Mouse (Mus musculus) limb, embryonic 13.5 days (tissue): ENCODE measurements around the gene Hoxd13. TPM values are rescaled to one million over a fixed set of nuclear protein-coding genes. Genes with fewer than 3 reads are reported as not detected.

Experiments
- ATAC-seq: fragments of 200-750 bp; cut with Nextera tagmentation; 2 replicates; pipeline ENCODE4 v1.8.0; 2017; ENCODE audit warnings: low read depth, moderate number of reproducible peaks, moderate TSS enrichment; ENCODE audit not compliant: low FRiP score
- H3K27ac ChIP-seq: fragments of 300-500 bp; sonication (generic); 2 replicates; pipeline ENCODE4 v1.5.1; 2015; ENCODE audit warnings: inconsistent platforms, mild to moderate bottlenecking, moderate library complexity
- H3K27me3 ChIP-seq: fragments of 300-500 bp; sonication (generic); 2 replicates; pipeline ENCODE4 v1.6.1; 2015; ENCODE audit warnings: mild to moderate bottlenecking, inconsistent platforms
- H3K36me3 ChIP-seq: fragments of 300-500 bp; sonication (generic); 2 replicates; pipeline ENCODE4 v1.6.1; 2015; ENCODE audit warnings: inconsistent platforms, mild to moderate bottlenecking, moderate library complexity
- H3K4me1 ChIP-seq: fragments of 300-500 bp; sonication (generic); 2 replicates; pipeline ENCODE4 v1.6.1; 2015; ENCODE audit warnings: inconsistent platforms
- H3K4me2 ChIP-seq: fragments of 300-500 bp; sonication (generic); replicated peaks from 2 replicates; pipeline ENCODE4 v1.6.1; 2015; ENCODE audit warnings: inconsistent platforms, mild to moderate bottlenecking, moderate library complexity
- H3K4me3 ChIP-seq: fragments of 300-500 bp; sonication (generic); 2 replicates; pipeline ENCODE4 v1.5.1; 2015; ENCODE audit warnings: moderate library complexity, mild to moderate bottlenecking, inconsistent platforms
- H3K9ac ChIP-seq: fragments of 300-500 bp; sonication (generic); 2 replicates; pipeline ENCODE4 v1.6.1; 2015; ENCODE audit warnings: mild to moderate bottlenecking, inconsistent platforms
- H3K9me3 ChIP-seq: fragments of 300-500 bp; sonication (generic); 2 replicates; pipeline ENCODE4 v1.6.1; 2016; ENCODE audit warnings: inconsistent platforms
- WGBS: fragments of 180-500 bp; shearing (Covaris S2); methylation state at CpG from one replicate; pipeline ENCODE4 v1.1.7; 2015; 5-methylcytosine and 5-hydroxymethylcytosine counted together
- polyA plus RNA-seq: library from polyadenylated mRNA; unstranded; fragments of >200 nt; fragmentation: Nextera tagmentation; extraction: Ambion mirVana; gene quantifications from 2 replicates; pipeline ENCODE4 v1.2.1, GENCODE M21; 2015

The Hoxd13 gene
- polyA plus RNA-seq, 1 experiment from 2014 or later, result 48.5 TPM

DNA sequence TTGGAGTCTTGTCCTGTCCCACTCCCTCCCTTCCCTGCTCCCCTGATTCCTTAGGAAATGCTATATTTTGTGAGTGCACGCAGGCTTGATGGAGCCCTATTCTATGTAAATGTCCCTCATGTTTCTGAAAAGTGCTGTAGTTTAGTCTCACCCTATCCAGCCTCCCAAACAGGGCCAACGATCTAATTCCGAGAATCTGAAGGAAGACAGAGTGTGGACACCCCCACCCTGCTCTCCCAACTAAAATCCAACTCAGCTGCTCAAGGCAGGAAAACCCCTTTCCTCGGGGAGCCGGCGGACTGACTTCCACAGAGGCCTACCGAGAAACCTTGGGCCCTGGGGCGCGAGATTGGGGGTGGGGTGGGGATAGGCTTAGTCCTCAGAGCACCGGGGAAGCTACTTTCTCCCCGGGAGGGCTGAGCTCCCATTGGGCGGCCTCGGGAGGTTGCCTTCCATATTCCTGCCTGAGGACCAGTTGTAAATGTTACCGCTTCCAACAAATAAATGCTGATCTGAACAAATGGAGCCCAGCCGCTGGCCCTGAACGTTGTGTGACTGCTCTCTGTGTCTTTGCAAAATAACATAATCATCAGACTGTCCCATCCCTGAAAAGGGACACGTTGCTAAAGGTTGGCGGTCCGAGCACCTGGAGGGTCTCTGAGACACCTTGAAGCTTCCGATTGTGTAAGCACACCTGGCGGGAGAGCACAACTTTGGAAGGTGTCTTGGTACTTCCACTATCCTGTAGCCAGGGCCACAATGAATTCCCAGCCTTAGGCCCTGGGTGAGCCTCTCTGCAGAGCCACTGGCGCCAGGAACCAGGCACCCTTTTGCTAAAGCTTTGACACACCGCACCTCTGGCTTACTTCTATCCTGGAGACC lies 31.8 kb downstream of the Hoxd13 start:
- H3K27ac ChIP-seq, result peak overlapping the region; percentile 10; the same call in 1 of the 2 replicates
- peaks cover 64% of the 10 kb centered on the region for H3K4me1 ChIP-seq
- peak overlapping the region; percentile 91 for H3K4me2 ChIP-seq
- H3K36me3 ChIP-seq, result no peaks in the 10 kb centered on the region
- peaks cover 76% of the 10 kb centered on the region for H3K27me3 ChIP-seq
- H3K9ac ChIP-seq, result peak overlapping the region; percentile 90
- WGBS, result 16% methylated on average over 23 of the region's 23 CpGs
- no peak for ATAC-seq
- H3K9me3 ChIP-seq, result no peaks in the 10 kb centered on the region
- peak overlapping the region; percentile 60 for H3K4me3 ChIP-seq

DNA sequence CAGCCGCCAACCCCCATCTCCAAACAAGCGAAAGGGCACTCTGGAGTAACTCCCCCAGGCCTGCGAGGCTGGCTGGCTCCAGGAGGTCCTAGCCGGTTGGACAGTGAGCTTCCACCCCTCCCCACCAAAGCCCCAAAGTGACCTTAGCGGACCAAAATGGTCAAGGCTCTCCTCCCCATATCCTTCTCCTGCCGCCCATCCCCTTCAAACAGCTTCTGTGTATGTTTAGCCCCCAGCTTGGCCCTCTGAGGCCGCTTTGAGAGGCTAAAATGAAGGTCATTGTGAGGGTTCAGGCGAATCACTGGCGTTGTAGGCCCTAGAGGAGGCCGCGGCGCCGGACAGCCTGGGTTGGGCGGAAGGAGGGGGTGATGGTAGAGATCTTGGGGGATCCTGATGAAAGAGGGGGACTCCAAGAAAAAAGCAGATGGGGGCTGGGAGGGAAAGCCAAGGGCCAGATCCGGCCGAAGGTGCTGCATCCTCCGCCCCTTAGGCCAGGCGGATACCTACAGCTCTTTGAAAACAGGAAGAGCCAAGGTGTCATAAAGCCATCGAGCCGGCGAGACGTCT lies 32.5 kb downstream of the Hoxd13 start:
- H3K4me1 ChIP-seq, result peaks cover 59% of the 10 kb centered on the region
- H3K4me2 ChIP-seq, result peak overlapping the region; percentile 91
- no peaks in the 10 kb centered on the region for H3K36me3 ChIP-seq
- peak overlapping the region; percentile 60 for H3K4me3 ChIP-seq
- H3K27me3 ChIP-seq, result peaks cover 76% of the 10 kb centered on the region
- peak overlapping the region; percentile 90; the same call in 1 of the 2 replicates for H3K9ac ChIP-seq
- H3K27ac ChIP-seq, result peak overlapping the region; percentile 10; the same call in 1 of the 2 replicates
- ATAC-seq, result no peak
- 13% methylated on average over 22 of the region's 22 CpGs for WGBS
- no peaks in the 10 kb centered on the region for H3K9me3 ChIP-seq

DNA sequence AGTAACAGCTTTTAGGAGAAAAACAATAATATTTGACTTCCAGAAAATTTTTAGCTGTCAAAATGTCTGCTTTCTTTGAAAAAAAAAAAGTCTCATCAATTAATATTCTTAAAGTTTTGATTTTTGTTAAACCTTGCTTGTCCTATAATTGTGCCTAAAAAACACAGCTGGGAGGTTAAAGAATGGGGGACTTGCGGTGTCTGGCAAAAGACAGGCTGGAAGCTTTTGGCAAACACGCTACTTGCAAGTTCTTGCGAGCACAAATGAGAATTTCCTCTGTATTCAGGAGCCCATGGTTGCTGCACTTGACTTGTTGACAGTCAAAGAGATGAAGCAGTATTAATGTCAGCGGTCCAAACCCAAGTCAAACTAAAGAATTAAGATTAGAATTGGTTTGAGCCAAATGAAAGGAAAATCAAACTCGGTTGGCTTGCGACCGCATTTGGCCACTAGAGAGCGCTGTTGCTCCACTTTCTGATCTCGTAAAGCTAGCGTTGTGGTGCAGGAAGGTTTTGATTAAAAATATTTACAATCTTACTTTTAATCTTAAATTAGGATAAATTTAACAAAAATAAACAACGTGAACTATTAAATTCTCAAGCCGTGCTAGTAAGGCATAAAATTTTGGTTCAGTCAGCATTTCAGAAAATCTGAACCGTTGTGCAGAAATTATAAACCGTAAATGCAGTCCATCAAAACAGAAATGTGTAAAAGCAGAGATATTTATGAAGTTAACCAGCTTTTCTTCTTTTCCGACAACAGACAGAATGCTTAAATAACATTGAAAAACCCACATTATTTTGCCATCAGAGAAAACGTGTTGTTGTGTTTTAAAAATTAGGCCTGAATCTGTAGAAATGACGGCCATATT lies 34.1 kb downstream of the Hoxd13 start:
- H3K27me3 ChIP-seq, result peaks cover 76% of the 10 kb centered on the region
- peaks cover 47% of the 10 kb centered on the region for H3K4me1 ChIP-seq
- WGBS, result 8% methylated on average over 17 of the region's 17 CpGs
- no peaks in the 10 kb centered on the region for H3K9me3 ChIP-seq
- peak overlapping the region; percentile 43; the same call in 1 of the 2 replicates for H3K4me2 ChIP-seq
- no peak for ATAC-seq
- H3K4me3 ChIP-seq, result no peak overlapping the region
- no peak overlapping the region for H3K9ac ChIP-seq
- no peak overlapping the region for H3K27ac ChIP-seq
- no peaks in the 10 kb centered on the region for H3K36me3 ChIP-seq

DNA sequence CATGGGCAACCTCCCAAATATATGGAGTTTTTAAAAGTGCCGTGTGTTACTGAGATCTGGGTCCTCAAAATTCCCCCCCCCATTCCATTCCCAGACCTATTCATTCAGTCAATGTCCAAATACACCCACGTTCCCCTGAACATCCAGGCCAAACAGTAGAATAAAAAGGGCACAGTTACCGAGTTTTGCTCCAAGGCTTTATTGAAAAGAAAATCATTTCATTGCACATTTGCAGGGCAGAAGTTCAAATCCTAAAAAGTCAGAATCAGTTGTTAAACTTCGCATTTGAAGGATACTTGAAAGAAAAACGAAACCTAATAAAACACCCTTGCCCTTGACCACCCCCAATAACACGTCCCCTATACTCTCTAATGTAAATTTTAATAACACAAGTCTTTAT lies 34.7 kb downstream of the Hoxd13 start:
- no peak overlapping the region for H3K4me3 ChIP-seq
- no peak overlapping the region for H3K4me2 ChIP-seq
- H3K36me3 ChIP-seq, result no peaks in the 10 kb centered on the region
- no peaks in the 10 kb centered on the region for H3K9me3 ChIP-seq
- H3K9ac ChIP-seq, result no peak overlapping the region
- H3K4me1 ChIP-seq, result peaks cover 43% of the 10 kb centered on the region
- peaks cover 78% of the 10 kb centered on the region for H3K27me3 ChIP-seq
- WGBS, result 24% methylated on average over 6 of the region's 6 CpGs
- no peak overlapping the region for H3K27ac ChIP-seq
- no peak for ATAC-seq

DNA sequence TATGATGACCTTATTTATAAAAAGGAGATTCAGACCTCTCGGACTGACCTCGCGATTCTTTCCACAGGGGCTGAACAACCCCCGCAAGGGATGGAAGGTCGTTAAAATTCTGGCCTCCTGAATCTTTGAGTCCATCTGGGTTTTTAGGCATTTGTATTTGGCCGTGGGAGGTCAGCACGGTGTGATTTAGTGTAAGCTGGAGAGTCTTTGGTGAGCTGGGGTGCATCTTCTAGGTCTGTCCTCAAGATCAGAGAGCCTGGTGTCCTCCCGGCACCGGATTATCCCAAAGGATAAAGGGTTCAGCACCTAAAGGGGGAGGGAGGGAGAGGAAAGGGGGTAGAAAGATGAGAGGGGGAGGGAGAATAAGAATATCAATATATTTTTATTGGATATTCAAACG lies 35.2 kb downstream of the Hoxd13 start:
- peaks cover 43% of the 10 kb centered on the region for H3K4me1 ChIP-seq
- H3K9ac ChIP-seq, result no peak overlapping the region
- H3K9me3 ChIP-seq, result no peaks in the 10 kb centered on the region
- ATAC-seq, result no peak
- no peak overlapping the region; the same call in 1 of the 2 replicates for H3K4me2 ChIP-seq
- 17% methylated on average over 10 of the region's 10 CpGs for WGBS
- no peaks in the 10 kb centered on the region for H3K36me3 ChIP-seq
- H3K4me3 ChIP-seq, result no peak overlapping the region
- H3K27me3 ChIP-seq, result peaks cover 80% of the 10 kb centered on the region
- H3K27ac ChIP-seq, result no peak overlapping the region

DNA sequence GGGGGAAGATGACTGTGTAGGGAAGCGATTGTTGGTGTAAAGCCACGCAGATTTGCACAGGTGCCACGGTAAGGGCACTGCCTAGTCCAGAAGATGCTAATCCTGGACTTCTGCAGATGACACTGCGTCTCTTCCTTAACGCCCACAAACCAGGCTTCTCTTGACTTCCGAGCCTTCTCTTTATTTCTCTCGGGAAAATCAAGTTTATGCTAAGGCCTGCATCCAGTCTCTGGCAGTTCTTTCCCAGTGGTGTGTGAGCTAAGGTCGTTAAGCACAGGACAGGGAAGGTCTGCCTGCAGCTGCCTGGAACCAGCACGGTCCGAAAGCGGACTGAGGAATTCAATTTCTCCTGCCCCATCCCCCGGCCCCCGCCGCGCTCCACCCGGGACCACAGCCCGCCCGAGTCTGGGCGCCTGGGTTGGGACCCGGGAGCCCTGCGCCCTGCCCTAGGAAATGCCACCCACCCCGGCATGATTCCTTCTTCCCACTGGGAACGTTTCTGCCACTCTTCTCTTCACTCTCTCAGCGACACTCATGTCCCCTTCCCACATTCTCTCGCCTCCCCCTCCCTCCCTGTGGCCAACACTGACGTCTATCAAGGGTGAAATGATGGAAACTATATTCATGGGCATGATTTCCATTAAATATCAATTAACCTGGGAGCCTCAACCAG lies 35.7 kb downstream of the Hoxd13 start:
- Histone ChIP-seq H3K4me1 (peaks cover 39% of the 10 kb centered on the region), H3K9me3 (no peaks in the 10 kb centered on the region), H3K9ac (0 out of 2 replicates have a peak overlapping the region, but pooled peaks have one; percentile 87), H3K27me3 (peaks cover 85% of the 10 kb centered on the region), H3K27ac (peak overlapping the region; percentile 44; the same call in 1 of the 2 replicates), H3K4me2 (peak overlapping the region; percentile 77), H3K4me3 (peak overlapping the region; percentile 63), H3K36me3 (no peaks in the 10 kb centered on the region)
- no peak for ATAC-seq
- WGBS, result 6% methylated on average over 26 of the region's 26 CpGs

DNA sequence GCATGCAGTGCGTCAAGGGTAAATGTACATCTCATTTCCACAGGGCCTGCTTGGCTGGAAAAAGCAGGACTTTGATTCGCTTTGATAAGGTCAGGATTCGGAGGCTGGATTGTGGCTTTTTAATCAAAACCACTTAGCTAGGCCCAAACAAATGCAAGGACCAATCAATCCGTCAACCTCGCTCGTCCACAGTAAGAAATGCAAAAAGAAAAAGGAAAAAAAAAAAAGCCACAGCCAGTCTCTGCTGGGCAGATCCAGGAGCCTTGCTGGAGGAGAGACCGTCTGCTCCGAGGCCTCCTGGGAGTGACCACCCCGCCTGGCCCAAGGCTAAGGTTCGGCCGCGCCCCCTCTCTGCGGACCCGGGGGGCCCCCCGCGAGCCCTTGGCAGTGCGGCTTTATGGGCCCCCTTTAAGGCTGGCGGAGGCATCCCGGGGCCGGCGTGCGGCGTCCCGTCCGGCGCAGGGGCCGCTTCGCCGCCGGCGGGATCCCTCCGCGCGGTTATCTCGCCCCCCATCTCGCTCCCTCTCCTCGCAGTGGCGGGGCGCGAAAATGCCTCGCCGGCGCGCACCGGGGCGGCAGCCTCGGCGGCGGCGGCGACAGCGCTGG lies 36.4 kb downstream of the Hoxd13 start, which contains the start of gene Hoxd8:
Hoxd8 (plus strand) TSS at position 223 of the 606 bp plus-strand sequence.
- Histone ChIP-seq H3K4me2 (peak within 1 kb of the TSS; percentile 77), H3K4me1 (peaks cover 34% of the 10 kb centered on the region), H3K27me3 (peaks cover 87% of the 10 kb centered on the region), H3K27ac (peak within 1 kb of the TSS; percentile 90), H3K36me3 (no peaks in the 10 kb centered on the region), H3K9me3 (no peaks in the 10 kb centered on the region), H3K9ac (peak within 1 kb of the TSS; percentile 87), H3K4me3 (peak within 1 kb of the TSS; percentile 63)
- peak; percentile 34; the same call in 1 of the 2 replicates for ATAC-seq
- WGBS, result 1% methylated on average over 39 of the region's 52 CpGs

DNA sequence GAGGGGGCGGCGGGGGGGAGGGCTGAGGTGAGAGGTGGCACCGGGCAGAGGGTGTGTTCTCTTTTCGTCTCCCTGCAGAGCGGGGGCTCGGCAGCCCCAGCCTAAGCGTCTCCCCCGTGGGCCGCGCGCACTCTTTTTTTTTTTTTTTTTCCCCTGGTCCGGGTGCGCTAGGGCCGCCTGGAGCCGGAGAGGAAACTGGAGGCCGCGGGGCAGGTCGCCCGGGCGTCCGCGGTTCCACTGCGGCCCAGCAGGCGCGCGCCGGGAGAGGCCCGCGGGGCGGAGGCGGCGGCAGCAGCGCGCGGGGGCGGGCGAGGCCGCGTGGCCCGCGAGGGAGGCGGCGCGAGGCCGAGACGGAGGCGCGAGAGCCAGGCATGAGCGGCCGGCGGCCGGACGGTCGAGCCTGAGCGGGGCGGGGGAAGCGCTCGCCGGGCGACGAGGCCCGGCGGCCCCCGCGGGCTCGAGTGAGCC lies 36.9 kb downstream of the Hoxd13 start:
- H3K4me3 ChIP-seq, result peak overlapping the region; percentile 63
- H3K9ac ChIP-seq, result peak overlapping the region; percentile 87
- H3K27me3 ChIP-seq, result peaks cover 87% of the 10 kb centered on the region
- peak; percentile 24; the same call in 1 of the 2 replicates for ATAC-seq
- H3K36me3 ChIP-seq, result no peaks in the 10 kb centered on the region
- 2% methylated on average over 20 of the region's 66 CpGs for WGBS
- no peaks in the 10 kb centered on the region for H3K9me3 ChIP-seq
- H3K4me2 ChIP-seq, result peak overlapping the region; percentile 77
- peaks cover 29% of the 10 kb centered on the region for H3K4me1 ChIP-seq
- peak overlapping the region; percentile 90 for H3K27ac ChIP-seq

DNA sequence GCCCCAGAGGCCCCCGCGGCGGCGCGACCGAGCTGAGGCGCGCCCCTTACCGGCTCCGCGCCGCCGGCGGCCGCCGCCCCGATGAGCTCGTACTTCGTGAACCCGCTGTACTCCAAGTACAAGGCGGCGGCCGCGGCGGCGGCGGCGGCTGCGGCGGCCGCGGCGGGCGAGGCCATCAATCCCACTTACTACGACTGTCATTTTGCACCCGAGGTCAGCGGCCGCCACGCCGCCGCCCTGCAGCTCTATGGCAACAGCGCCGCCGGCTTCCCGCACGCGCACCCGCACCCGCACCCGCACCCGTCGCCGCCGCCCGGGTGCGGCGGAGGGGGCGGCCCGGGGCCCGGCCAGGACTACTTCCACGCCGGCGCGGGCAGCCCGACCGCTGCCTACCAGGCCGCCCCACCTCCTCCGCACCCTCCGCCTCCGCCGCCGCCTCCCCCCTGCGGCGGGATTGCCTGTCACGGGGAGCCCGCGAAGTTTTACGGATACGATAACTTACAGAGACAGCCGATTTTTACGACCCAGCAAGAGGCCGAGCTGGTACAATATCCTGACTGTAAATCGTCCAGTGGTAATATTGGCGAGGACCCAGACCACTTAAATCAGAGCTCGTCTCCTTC lies 37.5 kb downstream of the Hoxd13 start:
- Histone ChIP-seq H3K36me3 (no peaks in the 10 kb centered on the region), H3K27ac (peak overlapping the region; percentile 90), H3K9ac (peak overlapping the region; percentile 87), H3K27me3 (peaks cover 87% of the 10 kb centered on the region), H3K4me3 (peak overlapping the region; percentile 63), H3K4me2 (peak overlapping the region; percentile 77), H3K4me1 (peaks cover 23% of the 10 kb centered on the region), H3K9me3 (no peaks in the 10 kb centered on the region)
- ATAC-seq, result no peak
- under 1% methylated on average over 52 of the region's 85 CpGs for WGBS

DNA sequence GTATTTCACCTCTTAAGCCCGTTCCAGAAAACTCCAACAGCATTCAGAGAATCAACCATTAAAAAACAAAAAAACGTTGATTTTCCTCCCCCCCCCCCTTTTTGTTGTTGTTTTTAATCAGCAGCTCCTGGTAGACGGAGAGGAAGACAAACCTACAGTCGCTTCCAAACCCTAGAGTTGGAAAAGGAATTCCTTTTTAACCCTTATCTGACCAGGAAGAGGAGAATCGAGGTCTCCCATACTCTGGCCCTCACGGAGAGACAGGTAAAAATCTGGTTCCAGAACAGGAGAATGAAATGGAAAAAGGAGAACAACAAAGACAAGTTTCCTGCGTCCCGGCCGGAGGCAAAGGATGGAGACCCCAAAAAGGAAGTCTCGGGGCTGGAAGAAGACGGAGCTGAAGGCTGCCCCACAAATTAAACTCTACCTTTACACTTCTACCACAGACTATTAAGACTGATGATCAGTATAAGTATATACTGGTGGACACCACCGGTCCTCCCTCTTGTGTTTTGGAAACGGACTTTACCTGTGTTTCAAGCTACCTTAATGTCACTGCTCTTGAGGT lies 38.4 kb downstream of the Hoxd13 start:
- under 1% methylated on average over 13 of the region's 13 CpGs for WGBS

More for the DNA sequence above, 38.4 kb downstream of the Hoxd13 start:
- H3K9me3 ChIP-seq, result no peaks in the 10 kb centered on the region
- peaks cover 85% of the 10 kb centered on the region for H3K27me3 ChIP-seq
- ATAC-seq, result no peak
- peaks cover 19% of the 10 kb centered on the region for H3K4me1 ChIP-seq
- H3K4me3 ChIP-seq, result peak overlapping the region; percentile 63
- peak overlapping the region; percentile 87 for H3K9ac ChIP-seq
- peak overlapping the region; percentile 77 for H3K4me2 ChIP-seq
- no peak overlapping the region for H3K27ac ChIP-seq
- no peaks in the 10 kb centered on the region for H3K36me3 ChIP-seq
